Mouse (Mus musculus) myocyte (in vitro differentiated cells): ENCODE data around the gene Cnga4.

Experiments used
- CEBPB ChIP-seq: IDR thresholded peaks from 2 replicates; pipeline ENCODE4 v1.6.1; 2011; ENCODE audit warnings: mild to moderate bottlenecking, moderate library complexity; ENCODE audit not compliant: poor library complexity, insufficient read depth, severe bottlenecking
- MAX ChIP-seq: IDR thresholded peaks from one replicate; pipeline ENCODE4 v1.6.1; 2011; ENCODE audit warnings: low read depth, mild to moderate bottlenecking, control low read depth
- MYOG ChIP-seq, 3 experiments: IDR thresholded peaks; one replicate each; pipeline ENCODE4 v1.6.1; 2011; ENCODE audit warnings: control low read depth in 2 of 3, low read depth in 2 of 3, mild to moderate bottlenecking in 2 of 3; ENCODE audit not compliant: insufficient read length in 2 of 3, control insufficient read depth in 1 of 3, insufficient read depth in 1 of 3
- POLR2A ChIP-seq: IDR thresholded peaks from one replicate; pipeline ENCODE4 v1.6.1; 2011; ENCODE audit warnings: low read depth, mild to moderate bottlenecking, control low read depth, moderate library complexity; ENCODE audit not compliant: insufficient read length
- POLR2AphosphoS2 ChIP-seq: IDR thresholded peaks from one replicate; pipeline ENCODE4 v1.6.1; 2011; ENCODE audit warnings: low read depth, control low read depth; ENCODE audit not compliant: insufficient read length
- SRF ChIP-seq: IDR thresholded peaks from one replicate; pipeline ENCODE4 v1.6.1; 2011; ENCODE audit warnings: low read depth; ENCODE audit not compliant: control insufficient read depth, insufficient read length
- TCF12 ChIP-seq: IDR thresholded peaks from one replicate; pipeline ENCODE4 v1.6.1; 2011; ENCODE audit warnings: mild to moderate bottlenecking, control low read depth; ENCODE audit not compliant: poor library complexity, insufficient read depth, severe bottlenecking
- TCF3 ChIP-seq: IDR thresholded peaks from one replicate; pipeline ENCODE4 v1.6.1; 2011; ENCODE audit warnings: low read depth, control low read depth; ENCODE audit not compliant: insufficient read length
- USF1 ChIP-seq: IDR thresholded peaks from one replicate; pipeline ENCODE4 v1.6.1; 2011; ENCODE audit warnings: low read depth, mild to moderate bottlenecking, control low read depth, moderate library complexity

- TF ChIP-seq POLR2AphosphoS2 (no peak), POLR2A (no peak), MAX (no peak), SRF (no peak), USF1 (no peak), TCF12 (no peak), CEBPB (no peak), MYOG (IDR thresholded peaks at IDR 0.05; ENCODE audit: control insufficient read depth in 1 of 3, insufficient read depth in 1 of 3, insufficient read length in 2 of 3, low read depth in 2 of 3) (no peak), TCF3 (no peak)
These were observed 9.1 kb upstream of the Cnga4 start for GRCm38 (mm10) chr7:105395131-105395820.
